Mouse (Mus musculus) WW6 (cell line): ENCODE measurements around the gene Art3.
A peak's percentile ranks its signal among the peaks of the same experiment; 100 is the strongest.

ENCODE experiments used
- DNase-seq: peaks from one replicate; pipeline ENCODE4 v3.0.0-alpha.2; 2013; ENCODE audit warnings: low read depth, low spot score

Gene Art3

GRCm38 (mm10) chr5:92413271-92413981, 81.8 kb downstream of the Art3 start:
- DNase-seq, result no peak

DNA sequence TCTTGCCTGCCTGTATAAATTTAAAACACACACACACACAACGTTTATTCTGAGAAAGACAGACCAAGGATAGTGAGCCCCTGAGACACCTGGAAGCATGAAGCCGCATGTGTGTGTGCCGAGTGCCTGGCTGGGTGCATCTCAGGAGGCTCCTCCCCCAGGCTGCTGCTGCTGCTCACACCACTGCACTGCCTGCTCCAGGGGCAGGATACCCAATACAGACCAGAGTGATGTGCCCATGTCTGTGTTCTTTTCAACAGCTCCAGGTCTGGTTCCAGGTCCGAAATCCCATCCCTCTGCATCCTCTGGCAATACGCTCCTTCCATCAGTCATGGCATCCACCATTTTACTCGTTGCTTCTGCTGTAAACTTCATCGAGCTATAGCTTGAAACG, 82.4 kb downstream of the Art3 start:
- DNase-seq, result no peak

- no peak for DNase-seq
Measured at GRCm38 (mm10) chr5:92424126-92424525, 92.5 kb downstream of the Art3 start.

DNA sequence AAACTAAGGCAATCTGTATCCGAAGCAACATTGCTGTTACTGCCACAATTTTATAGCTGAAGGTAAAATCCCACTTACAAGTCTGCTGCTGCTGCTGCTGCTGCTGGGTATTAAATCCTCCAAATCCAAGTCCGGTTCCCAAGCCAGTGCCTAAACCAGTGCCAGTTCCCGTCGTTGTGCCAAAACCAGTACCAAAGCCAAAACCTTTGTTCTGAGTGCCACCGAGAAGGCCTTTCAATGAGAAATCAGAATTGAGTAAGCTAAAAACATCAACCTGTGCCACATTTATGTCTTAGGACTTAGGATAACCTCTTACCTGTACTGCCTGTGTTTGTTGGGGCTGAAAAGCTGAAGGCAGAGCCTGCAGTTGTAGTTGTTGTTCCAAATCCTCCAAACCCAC, 99.1 kb downstream of the Art3 start:
- DNase-seq, result no peak

GRCm38 (mm10) chr5:92431611-92432010, 100.0 kb downstream of the Art3 start:
- DNase-seq, result no peak

DNA sequence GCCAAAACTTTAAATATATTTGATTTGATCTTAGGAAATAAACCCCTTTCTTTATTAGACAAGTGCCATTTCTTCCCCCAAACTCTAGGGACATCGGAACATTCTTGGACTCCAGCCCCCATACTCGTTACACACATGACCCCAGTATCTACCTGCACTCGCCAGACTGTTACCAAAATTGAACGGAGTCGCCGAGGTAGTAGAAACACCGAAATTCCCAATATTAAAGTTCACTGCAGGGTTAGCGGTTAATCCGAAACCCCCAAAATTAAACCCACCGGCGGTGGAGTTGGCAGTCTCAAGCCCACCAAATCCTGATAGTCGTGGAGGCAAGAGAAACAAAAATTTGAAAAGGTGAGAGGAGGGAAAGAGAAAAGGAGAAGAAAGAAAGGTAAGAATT, 102.4 kb downstream of the Art3 start:
- DNase-seq, result no peak

GRCm38 (mm10) chr5:92434571-92434985, 103.0 kb downstream of the Art3 start:
- peak; percentile 16 for DNase-seq

GRCm38 (mm10) chr5:92435025-92435584, 103.5 kb downstream of the Art3 start, which contains the start of gene Nup54:
Gene Nup54, minus strand, starts transcription at chr5:92435219.
- DNase-seq, result peak; percentile 92

- no peak for DNase-seq
Measured at GRCm38 (mm10) chr5:92438540-92438939, 106.9 kb downstream of the Art3 start.

DNA sequence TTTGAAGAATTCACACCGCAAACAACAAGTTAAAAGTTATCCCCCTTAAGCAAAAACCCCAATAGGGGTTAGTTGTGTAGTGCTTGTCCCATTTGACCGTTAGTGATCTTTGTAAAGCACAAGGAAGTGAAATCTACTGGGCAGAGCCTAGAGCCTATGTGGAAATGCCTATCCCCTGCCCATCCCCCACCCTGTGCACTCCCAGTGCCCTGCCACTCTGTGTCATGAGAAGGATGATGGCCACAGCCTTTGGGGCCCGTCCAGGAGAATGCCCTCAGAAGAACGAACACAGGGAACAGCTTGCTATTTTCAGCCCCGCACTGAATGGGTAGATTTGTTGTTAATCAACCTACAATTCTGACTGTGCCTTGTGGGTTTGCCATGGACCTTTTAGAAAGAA, 109.9 kb downstream of the Art3 start:
- no peak for DNase-seq

GRCm38 (mm10) chr5:92442914-92443313, 111.3 kb downstream of the Art3 start:
- DNase-seq, result no peak

DNA sequence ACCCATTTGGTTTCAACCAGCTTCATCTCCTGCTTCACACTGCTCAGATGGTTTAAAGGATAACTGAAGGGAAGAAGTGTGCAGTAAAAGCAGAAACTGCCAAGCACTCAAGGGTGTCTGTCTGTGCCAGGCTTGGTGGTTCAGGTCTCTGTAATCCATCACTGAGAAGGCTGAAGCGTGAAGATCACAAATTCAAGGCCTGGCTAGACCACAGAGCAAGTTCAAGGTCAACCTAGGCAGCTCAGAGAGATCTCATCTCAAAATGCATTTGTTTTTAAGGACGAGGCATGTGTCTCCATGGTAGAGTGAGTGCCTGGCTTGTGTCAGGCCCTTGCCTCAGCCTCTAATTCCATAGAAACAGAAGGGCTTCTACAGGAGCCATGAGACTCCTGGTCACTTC, 113.4 kb downstream of the Art3 start:
- DNase-seq, result no peak

DNA sequence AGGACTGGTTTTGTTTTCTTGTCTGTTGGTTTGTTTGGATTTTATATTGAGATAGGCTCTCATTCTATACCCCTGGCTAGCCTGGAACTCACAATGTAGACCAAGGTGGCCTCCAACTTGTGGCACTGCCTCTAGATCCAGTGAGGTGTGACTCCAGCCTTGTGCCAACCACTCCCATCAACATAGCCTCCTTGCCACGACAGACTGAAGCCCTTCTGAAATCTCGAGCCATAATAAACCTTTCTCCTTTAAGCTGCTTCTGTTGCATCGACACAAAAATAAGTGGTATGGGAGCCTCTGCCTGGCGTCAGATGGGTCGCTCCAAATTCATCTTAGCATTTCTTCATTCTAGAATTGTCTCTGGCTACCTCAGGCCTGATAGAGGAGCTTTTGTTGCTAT, 115.1 kb downstream of the Art3 start:
- no peak for DNase-seq

GRCm38 (mm10) chr5:92452876-92453275, 121.2 kb downstream of the Art3 start:
- no peak for DNase-seq

DNA sequence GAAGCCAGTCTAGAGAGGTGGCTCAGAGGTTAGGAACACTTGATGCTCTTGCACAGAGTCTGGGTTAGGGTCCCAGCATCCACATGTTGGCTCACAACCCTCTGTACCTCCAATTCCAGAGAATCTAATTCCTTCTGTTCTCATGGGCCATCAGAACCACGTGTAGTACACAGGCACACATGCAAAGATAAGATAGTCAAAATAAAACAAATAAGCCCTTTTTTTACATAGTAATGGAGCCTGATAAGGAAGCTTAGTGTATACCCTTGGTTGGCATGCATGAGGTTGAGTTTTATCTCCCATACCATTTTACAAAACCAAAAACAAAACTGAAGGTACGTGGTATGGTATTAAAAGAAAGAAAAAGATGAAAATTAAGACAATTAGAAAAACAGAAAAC, 125.8 kb downstream of the Art3 start:
- DNase-seq, result no peak

DNA sequence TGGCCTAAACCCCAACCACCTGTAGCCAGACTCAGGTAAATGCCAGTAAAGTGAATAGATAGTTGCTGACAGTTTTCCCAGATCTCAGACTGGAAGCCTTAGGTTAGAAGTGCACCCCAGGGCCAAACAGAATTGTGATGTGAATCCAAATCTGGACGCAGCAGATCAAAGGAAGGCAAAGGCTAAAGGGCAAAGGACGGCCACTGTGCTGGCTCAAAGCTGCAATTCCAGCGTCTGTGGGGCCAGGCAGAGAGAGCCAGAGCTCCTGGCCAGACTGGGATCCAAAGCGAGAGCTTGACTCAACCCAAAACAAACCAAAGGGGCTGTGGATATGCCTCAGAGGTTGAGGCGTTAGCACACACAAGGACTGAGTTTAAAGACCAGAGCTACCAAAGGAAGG, 127.1 kb downstream of the Art3 start:
- no peak for DNase-seq

GRCm38 (mm10) chr5:92461321-92461720, 129.7 kb downstream of the Art3 start:
- no peak for DNase-seq
